Mouse (Mus musculus): ENCODE results near the gene Actc1. TPM values are rescaled to one million over a fixed set of nuclear protein-coding genes. Genes with fewer than 3 reads are reported as not detected.
A peak's percentile ranks its signal among the peaks of the same experiment; 100 is the strongest.

Actc1 gene
- polyA plus RNA-seq, 1 experiment from 2014 or later = 1.4 TPM

DNA sequence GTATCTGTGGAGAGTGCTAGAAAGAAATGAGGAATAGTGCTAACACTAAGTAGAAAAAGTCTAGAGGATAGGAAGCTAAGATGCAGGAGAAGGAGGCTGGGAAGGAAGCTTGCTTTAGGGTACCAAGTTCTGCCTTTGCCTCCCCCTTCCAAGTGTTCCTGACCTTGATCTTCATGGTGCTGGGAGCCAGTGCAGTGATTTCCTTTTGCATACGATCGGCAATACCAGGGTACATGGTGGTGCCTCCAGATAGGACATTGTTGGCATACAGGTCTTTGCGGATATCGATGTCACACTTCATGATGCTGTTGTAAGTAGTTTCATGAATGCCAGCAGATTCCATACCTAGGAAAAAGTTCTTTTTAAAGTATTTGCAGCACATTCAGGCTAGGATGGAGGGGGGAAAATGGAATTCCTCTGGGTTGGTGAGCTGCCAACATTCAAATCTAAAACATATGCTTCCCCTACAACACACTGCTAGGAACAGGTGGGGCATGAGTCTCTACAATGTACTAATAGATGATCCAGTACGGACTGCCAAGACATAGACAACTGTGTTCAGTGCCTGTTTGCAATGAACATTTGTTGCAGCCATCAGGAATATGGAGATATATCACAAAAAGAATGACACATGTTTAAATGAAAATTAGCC, 5.3 kb downstream of the Actc1 start:
- no peaks in the 10 kb centered on the region for H3K9me3 ChIP-seq
- no peak overlapping the region for H3K4me3 ChIP-seq
- ATAC-seq (ENCODE audit: low FRiP score, low read depth) = no peak
- no peak overlapping the region for H3K27ac ChIP-seq (replicated peaks)
- WGBS = 88% methylated on average over 5 of the region's 5 CpGs
- no peaks in the 10 kb centered on the region for H3K27me3 ChIP-seq
- no peaks in the 10 kb centered on the region for H3K4me1 ChIP-seq (replicated peaks)
- no peak overlapping the region for H3K4me2 ChIP-seq
- H3K36me3 ChIP-seq = no peaks in the 10 kb centered on the region
- H3K9ac ChIP-seq = no peak overlapping the region

DNA sequence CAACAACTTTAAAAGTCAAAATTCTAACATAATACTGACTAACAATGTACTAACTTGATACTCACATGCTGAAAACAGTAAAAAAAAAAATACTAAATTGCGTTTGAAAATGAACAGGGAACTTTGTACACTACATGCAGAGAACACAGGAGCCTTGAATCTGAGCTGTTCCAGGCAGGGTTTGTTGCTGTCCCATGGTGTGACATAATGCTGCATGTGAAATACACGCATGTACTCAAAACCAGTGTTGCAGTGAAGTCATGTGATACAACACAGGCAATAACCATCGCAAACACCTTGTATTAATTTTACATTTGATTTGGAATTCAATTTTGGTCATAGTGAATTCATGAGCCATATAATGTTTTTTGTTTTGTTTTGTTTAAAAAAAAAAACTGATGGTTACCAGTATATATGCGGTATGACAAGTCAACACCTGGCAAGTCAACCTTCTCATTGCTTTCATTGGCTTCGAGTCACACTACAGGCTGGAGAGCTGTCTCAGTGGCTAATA, 7.1 kb downstream of the Actc1 start:
- H3K4me2 ChIP-seq = no peak overlapping the region
- no peaks in the 10 kb centered on the region for H3K9me3 ChIP-seq
- WGBS = 91% methylated on average over 5 of the region's 5 CpGs
- no peak overlapping the region for H3K4me3 ChIP-seq
- no peak overlapping the region for H3K27ac ChIP-seq (replicated peaks)
- no peak overlapping the region for H3K9ac ChIP-seq
- H3K27me3 ChIP-seq = no peaks in the 10 kb centered on the region
- H3K36me3 ChIP-seq = no peaks in the 10 kb centered on the region
- H3K4me1 ChIP-seq (replicated peaks) = no peaks in the 10 kb centered on the region
- ATAC-seq (ENCODE audit: low FRiP score, low read depth) = no peak

- no peaks in the 10 kb centered on the region for H3K36me3 ChIP-seq
- no peak for ATAC-seq (ENCODE audit: low FRiP score, low read depth)
- 80% methylated on average over 2 of the region's 2 CpGs for WGBS
- no peak overlapping the region for H3K4me3 ChIP-seq
- H3K27ac ChIP-seq (replicated peaks) = no peak overlapping the region
- H3K4me2 ChIP-seq = no peak overlapping the region
- no peaks in the 10 kb centered on the region for H3K9me3 ChIP-seq
- no peak overlapping the region for H3K9ac ChIP-seq
- no peaks in the 10 kb centered on the region for H3K4me1 ChIP-seq (replicated peaks)
- H3K27me3 ChIP-seq = no peaks in the 10 kb centered on the region
Measured at GRCm38 (mm10) chr2:114037926-114038325, 15.4 kb downstream of the Actc1 start.

DNA sequence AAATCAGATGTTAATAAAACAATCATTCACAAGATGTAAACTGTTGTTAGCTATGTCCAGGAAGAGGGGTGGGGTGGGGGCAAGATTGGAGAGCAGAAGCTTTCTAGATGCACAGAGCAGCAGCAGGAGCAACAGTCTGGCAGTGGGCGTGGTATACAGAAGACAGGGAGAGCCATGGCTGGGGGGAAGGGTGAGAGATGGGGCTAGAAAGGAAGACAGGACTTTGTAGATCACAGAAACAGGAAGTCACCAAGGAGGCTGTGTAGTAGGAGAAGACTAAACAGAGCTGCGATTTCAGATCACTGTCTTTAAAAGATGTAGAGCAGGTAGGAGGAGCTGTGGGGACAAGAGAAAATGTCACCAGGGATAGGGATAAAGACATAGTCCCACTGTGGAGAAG, 21.1 kb downstream of the Actc1 start:
- ATAC-seq (ENCODE audit: low FRiP score, low read depth) = no peak
- H3K4me2 ChIP-seq = no peak overlapping the region
- no peaks in the 10 kb centered on the region for H3K9me3 ChIP-seq
- H3K4me1 ChIP-seq (replicated peaks) = no peaks in the 10 kb centered on the region
- H3K4me3 ChIP-seq = no peak overlapping the region
- H3K27ac ChIP-seq (replicated peaks) = no peak overlapping the region
- H3K9ac ChIP-seq = no peak overlapping the region
- H3K27me3 ChIP-seq = no peaks in the 10 kb centered on the region
- WGBS = 55% methylated on average over 2 of the region's 2 CpGs
- no peaks in the 10 kb centered on the region for H3K36me3 ChIP-seq

DNA sequence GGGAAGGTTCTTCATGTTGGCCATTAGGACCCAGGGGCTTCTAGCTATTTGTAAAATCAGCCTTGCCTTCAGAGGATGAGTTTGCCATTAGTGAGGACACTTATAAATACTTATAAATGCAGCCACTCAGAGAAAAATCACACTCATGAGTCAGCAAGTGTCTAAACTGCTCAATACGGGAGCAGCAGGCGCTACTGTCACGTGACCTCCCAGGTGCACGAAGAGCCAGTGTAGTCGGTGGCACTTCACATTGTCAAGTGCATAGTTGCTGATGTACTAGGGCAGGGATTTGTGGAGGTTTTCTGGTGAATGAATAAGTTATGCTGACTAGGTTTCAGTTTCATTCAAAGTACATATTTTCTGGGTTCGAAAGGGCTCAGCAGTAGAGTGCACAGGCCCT, 30.0 kb downstream of the Actc1 start:
- no peaks in the 10 kb centered on the region for H3K27me3 ChIP-seq
- no peak overlapping the region for H3K27ac ChIP-seq (replicated peaks)
- no peak overlapping the region for H3K9ac ChIP-seq
- H3K4me2 ChIP-seq = no peak overlapping the region
- 94% methylated on average over 6 of the region's 6 CpGs for WGBS
- H3K4me1 ChIP-seq (replicated peaks) = peaks cover under 1% of the 10 kb centered on the region; the same call in 1 of the 2 replicates
- no peak for ATAC-seq (ENCODE audit: low FRiP score, low read depth)
- no peaks in the 10 kb centered on the region for H3K36me3 ChIP-seq
- H3K4me3 ChIP-seq = no peak overlapping the region
- no peaks in the 10 kb centered on the region for H3K9me3 ChIP-seq

DNA sequence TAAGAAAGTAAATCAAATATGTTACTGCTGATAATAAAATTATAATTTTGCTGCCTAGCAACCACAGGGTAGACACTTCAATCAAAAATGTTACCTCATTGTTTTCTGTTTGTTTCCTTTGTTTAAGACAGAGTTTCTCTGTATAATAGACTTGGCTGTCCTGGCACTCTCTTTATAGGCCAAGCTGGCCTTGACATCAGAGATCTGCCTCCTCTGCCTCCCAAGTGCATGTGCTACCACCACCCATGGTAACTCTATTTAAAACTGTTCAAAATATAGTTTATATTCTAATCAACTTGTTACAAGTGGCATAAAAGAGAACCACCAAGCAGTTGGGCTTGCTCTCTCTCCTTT, 33.2 kb downstream of the Actc1 start:
- no peaks in the 10 kb centered on the region for H3K27me3 ChIP-seq
- no peak for ATAC-seq (ENCODE audit: low FRiP score, low read depth)
- no peak overlapping the region for H3K27ac ChIP-seq (replicated peaks)
- peaks cover 6% of the 10 kb centered on the region for H3K4me1 ChIP-seq (replicated peaks)
- H3K9ac ChIP-seq = no peak overlapping the region
- H3K4me3 ChIP-seq = no peak overlapping the region
- H3K9me3 ChIP-seq = no peaks in the 10 kb centered on the region
- no peaks in the 10 kb centered on the region for H3K36me3 ChIP-seq
- no peak overlapping the region for H3K4me2 ChIP-seq

- Histone ChIP-seq H3K27ac (replicated peaks) (no peak overlapping the region), H3K36me3 (no peaks in the 10 kb centered on the region), H3K4me3 (no peak overlapping the region), H3K4me2 (no peak overlapping the region), H3K4me1 (replicated peaks) (peaks cover 6% of the 10 kb centered on the region), H3K9me3 (no peaks in the 10 kb centered on the region), H3K27me3 (no peaks in the 10 kb centered on the region), H3K9ac (no peak overlapping the region)
- ATAC-seq (ENCODE audit: low FRiP score, low read depth) = no peak
- WGBS = 71% methylated on average over 11 of the region's 11 CpGs
Measured at GRCm38 (mm10) chr2:114019474-114020209, 33.7 kb downstream of the Actc1 start.

DNA sequence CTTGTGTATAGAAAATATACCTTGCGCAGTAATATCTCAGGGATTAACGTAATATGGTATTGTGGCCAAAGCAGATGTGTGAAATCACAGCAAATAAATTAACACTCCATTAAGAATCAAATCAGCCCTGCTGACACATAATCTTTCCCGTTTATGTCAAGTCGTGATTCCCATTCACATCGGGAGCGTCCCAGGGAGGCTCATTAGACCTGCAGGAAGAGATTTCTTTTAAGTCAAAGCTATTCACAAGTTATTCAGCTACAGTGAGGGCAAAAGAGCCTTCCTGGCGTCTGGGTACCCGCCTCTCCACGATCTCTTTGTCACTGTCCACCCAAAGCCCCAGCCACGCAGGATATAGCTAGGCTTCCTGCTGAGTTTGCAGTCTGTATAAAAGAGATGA, 35.2 kb downstream of the Actc1 start:
- 21% methylated on average over 10 of the region's 10 CpGs for WGBS
- Histone ChIP-seq H3K4me1 (replicated peaks) (peaks cover 6% of the 10 kb centered on the region), H3K4me2 (peak overlapping the region; percentile 23), H3K9ac (no peak overlapping the region), H3K9me3 (no peaks in the 10 kb centered on the region), H3K36me3 (no peaks in the 10 kb centered on the region), H3K27me3 (no peaks in the 10 kb centered on the region), H3K4me3 (no peak overlapping the region), H3K27ac (replicated peaks) (no peak overlapping the region)
- ATAC-seq (ENCODE audit: low FRiP score, low read depth) = no peak

DNA sequence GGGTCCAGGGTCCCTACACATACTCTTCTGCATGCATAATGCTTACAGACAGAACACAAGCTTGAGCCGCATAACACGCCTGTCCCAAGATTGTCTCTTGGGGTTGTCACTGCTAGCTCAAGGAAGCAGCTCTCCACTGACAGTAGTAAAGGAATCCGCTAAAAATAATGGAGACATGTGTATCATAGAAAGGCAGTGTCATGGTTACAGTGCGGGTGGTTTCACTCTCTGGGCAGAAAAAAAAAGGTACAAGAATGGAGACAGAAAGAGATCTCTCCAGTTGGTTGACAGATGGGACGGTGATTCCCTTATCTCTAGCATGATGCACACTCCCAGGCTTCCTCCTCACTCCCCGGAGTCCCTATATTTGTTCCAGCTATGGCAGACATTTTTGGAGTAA, 38.5 kb downstream of the Actc1 start:
- 73% methylated on average over 6 of the region's 6 CpGs for WGBS
- H3K9me3 ChIP-seq = no peaks in the 10 kb centered on the region
- peak overlapping the region; percentile 82 for H3K4me2 ChIP-seq
- peaks cover 18% of the 10 kb centered on the region for H3K4me1 ChIP-seq (replicated peaks)
- no peaks in the 10 kb centered on the region for H3K36me3 ChIP-seq
- no peaks in the 10 kb centered on the region for H3K27me3 ChIP-seq
- no peak overlapping the region for H3K9ac ChIP-seq
- H3K4me3 ChIP-seq = peak overlapping the region; percentile 86
- no peak for ATAC-seq (ENCODE audit: low FRiP score, low read depth)
- no peak overlapping the region for H3K27ac ChIP-seq (replicated peaks)

- H3K9me3 ChIP-seq = no peaks in the 10 kb centered on the region
- ATAC-seq (ENCODE audit: low FRiP score, low read depth) = peak; percentile 57
- peak overlapping the region; percentile 82 for H3K4me2 ChIP-seq
- peak overlapping the region; percentile 87 for H3K27ac ChIP-seq (replicated peaks)
- WGBS = 1% methylated on average over 13 of the region's 13 CpGs
- peaks cover 18% of the 10 kb centered on the region for H3K4me1 ChIP-seq (replicated peaks)
- no peaks in the 10 kb centered on the region for H3K27me3 ChIP-seq
- peak overlapping the region; percentile 93 for H3K9ac ChIP-seq
- H3K4me3 ChIP-seq = peak overlapping the region; percentile 86
- H3K36me3 ChIP-seq = no peaks in the 10 kb centered on the region
Measured at GRCm38 (mm10) chr2:114013846-114014245, 39.5 kb downstream of the Actc1 start.

DNA sequence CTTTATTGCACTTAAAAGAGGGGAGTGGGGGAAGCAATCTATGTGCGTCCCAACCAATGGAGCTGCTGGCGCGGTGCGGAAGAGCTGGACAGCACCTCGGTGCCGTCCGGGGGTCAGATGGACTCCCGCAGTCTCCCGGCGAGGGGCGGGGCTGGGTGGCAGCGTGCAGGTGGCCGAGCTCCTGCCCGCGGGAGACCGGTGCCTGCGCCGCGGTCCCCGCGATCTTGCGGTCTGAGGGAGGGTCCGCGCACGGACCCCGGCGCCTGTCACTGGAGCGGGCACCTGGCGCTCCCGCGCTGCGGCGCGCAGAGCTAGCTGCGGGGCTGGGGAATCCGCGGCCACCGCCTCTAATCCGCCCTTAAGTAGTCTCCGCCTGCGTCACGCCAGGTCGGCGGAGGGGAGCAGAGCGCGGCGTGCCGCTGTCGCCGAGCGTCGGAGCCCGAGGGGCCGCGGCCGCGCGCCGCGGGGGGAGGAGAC, 40.0 kb downstream of the Actc1 start, which contains the start of gene Gjd2:
Gene Gjd2 (minus strand): TSS at position 325 of the 477 bp plus-strand sequence.
- Histone ChIP-seq H3K4me2 (peak within 1 kb of the TSS; percentile 82), H3K4me1 (replicated peaks) (peaks cover 17% of the 10 kb centered on the region), H3K4me3 (peak within 1 kb of the TSS; percentile 86), H3K27ac (replicated peaks) (peak within 1 kb of the TSS; percentile 87), H3K9me3 (no peaks in the 10 kb centered on the region), H3K36me3 (no peaks in the 10 kb centered on the region), H3K27me3 (no peaks in the 10 kb centered on the region), H3K9ac (peak within 1 kb of the TSS; percentile 93)
- under 1% methylated on average over 59 of the region's 60 CpGs for WGBS
- ATAC-seq (ENCODE audit: low FRiP score, low read depth) = peak; percentile 84

GRCm38 (mm10) chr2:114012749-114013211, 40.6 kb downstream of the Actc1 start:
- Histone ChIP-seq H3K9ac (peak overlapping the region; percentile 93), H3K4me1 (replicated peaks) (peaks cover 12% of the 10 kb centered on the region; the same call in 1 of the 2 replicates), H3K36me3 (no peaks in the 10 kb centered on the region), H3K27me3 (no peaks in the 10 kb centered on the region), H3K4me3 (peak overlapping the region; percentile 86), H3K9me3 (no peaks in the 10 kb centered on the region), H3K4me2 (peak overlapping the region; percentile 82), H3K27ac (replicated peaks) (peak overlapping the region; percentile 87)
- ATAC-seq (ENCODE audit: low FRiP score, low read depth) = peak; percentile 84
- WGBS = 2% methylated on average over 19 of the region's 19 CpGs

Measured in hindbrain, embryonic 15.5 days (tissue).